Mouse (Mus musculus) midbrain, postnatal 0 days (tissue): ENCODE results near the gene Thtpa. TPM values are rescaled to one million over a fixed set of nuclear protein-coding genes. Genes with fewer than 3 reads are reported as not detected.
A peak's percentile ranks its signal among the peaks of the same experiment; 100 is the strongest.

Experiments used
- ATAC-seq: fragments of 200-750 bp; cut with Nextera tagmentation; 2 replicates; pipeline ENCODE4 v1.8.0; 2017; ENCODE audit warnings: moderate number of reproducible peaks, mild to moderate bottlenecking, moderate TSS enrichment, moderate library complexity; ENCODE audit not compliant: low FRiP score
- DNase-seq: peaks from one replicate; pipeline ENCODE4 v3.0.0-alpha.2; 2015; ENCODE audit warnings: low spot score
- H3K27ac ChIP-seq: fragments of 300-500 bp; sonication (generic); 2 replicates; pipeline ENCODE4 v1.5.1; 2014; ENCODE audit warnings: low read depth, mild to moderate bottlenecking, low read length, mixed read lengths
- H3K27me3 ChIP-seq: fragments of 300-500 bp; sonication (generic); 2 replicates; pipeline ENCODE4 v1.6.1; 2014; ENCODE audit warnings: low read length, control low read depth, mixed read lengths; ENCODE audit not compliant: insufficient read depth
- H3K36me3 ChIP-seq: fragments of 300-500 bp; sonication (generic); 2 replicates; pipeline ENCODE4 v1.6.1; 2014; ENCODE audit warnings: low read length, control low read depth, mixed read lengths; ENCODE audit not compliant: insufficient read depth
- H3K4me1 ChIP-seq: fragments of 300-500 bp; sonication (generic); 2 replicates; pipeline ENCODE4 v1.6.1; 2014; ENCODE audit warnings: mild to moderate bottlenecking, control low read depth, antibody characterized with exemption, low read length, mixed read lengths; ENCODE audit not compliant: insufficient read depth
- H3K4me2 ChIP-seq: fragments of 300-500 bp; sonication (generic); 2 replicates; pipeline ENCODE4 v1.6.1; 2014; ENCODE audit warnings: low read depth, mild to moderate bottlenecking, low read length, mixed read lengths; ENCODE audit not compliant: poor library complexity, severe bottlenecking
- H3K4me3 ChIP-seq: fragments of 300-500 bp; sonication (generic); 2 replicates; pipeline ENCODE4 v1.5.1; 2014; ENCODE audit warnings: low read depth, mild to moderate bottlenecking, low read length, moderate library complexity
- H3K9ac ChIP-seq: fragments of 300-500 bp; sonication (generic); replicated peaks from 2 replicates; pipeline ENCODE4 v1.6.1; 2014; ENCODE audit warnings: mild to moderate bottlenecking, low read length, moderate library complexity, mixed read lengths; ENCODE audit not compliant: poor library complexity, severe bottlenecking
- H3K9me3 ChIP-seq: fragments of 300-500 bp; sonication (generic); 2 replicates; pipeline ENCODE4 v1.6.1; 2016; ENCODE audit warnings: low read length, control low read depth
- CTCF ChIP-seq: IDR thresholded peaks from 2 replicates; pipeline ENCODE4 v1.5.1; 2016; ENCODE audit warnings: antibody characterized with exemption, mild to moderate bottlenecking
- WGBS: fragments of 180-500 bp; shearing (Covaris S2); extraction: QIAGEN DNeasy Blood & Tissue Kit; methylation state at CpG from one replicate; pipeline ENCODE4 v1.1.7; 2014; 5-methylcytosine and 5-hydroxymethylcytosine counted together
- polyA plus RNA-seq: library from polyadenylated mRNA; unstranded; fragments of >200 nt; fragmentation: Nextera tagmentation; extraction: Ambion mirVana; gene quantifications from 2 replicates; pipeline ENCODE4 v1.2.1, GENCODE M21; 2015
- total RNA-seq: library from RNA; depleted of rRNA; stranded (reverse); fragments of >200 nt; gene quantifications from 2 replicates; pipeline ENCODE4 v1.2.3, GENCODE M21; 2014

Thtpa gene
- total and polyA plus RNA-seq, 2 experiments from 2014 or later: 32.5 to 42.1 TPM

- 95% methylated on average over 12 of the region's 12 CpGs for WGBS
- peaks cover 40% of the 10 kb centered on the region for H3K36me3 ChIP-seq
- no peak overlapping the region for H3K9ac ChIP-seq
- ATAC-seq (no peak), DNase-seq (no peak)
- H3K27ac ChIP-seq: no peak overlapping the region
- H3K4me1 ChIP-seq: peaks cover 11% of the 10 kb centered on the region; the same call in 1 of the 2 replicates
- H3K9me3 ChIP-seq: no peaks in the 10 kb centered on the region
- no peaks in the 10 kb centered on the region for H3K27me3 ChIP-seq
- H3K4me3 ChIP-seq: no peak overlapping the region
- H3K4me2 ChIP-seq: no peak overlapping the region
- no peak for TF ChIP-seq CTCF
Measured at GRCm38 (mm10) chr14:55074416-55074815, 20.2 kb upstream of the Thtpa start.

DNA sequence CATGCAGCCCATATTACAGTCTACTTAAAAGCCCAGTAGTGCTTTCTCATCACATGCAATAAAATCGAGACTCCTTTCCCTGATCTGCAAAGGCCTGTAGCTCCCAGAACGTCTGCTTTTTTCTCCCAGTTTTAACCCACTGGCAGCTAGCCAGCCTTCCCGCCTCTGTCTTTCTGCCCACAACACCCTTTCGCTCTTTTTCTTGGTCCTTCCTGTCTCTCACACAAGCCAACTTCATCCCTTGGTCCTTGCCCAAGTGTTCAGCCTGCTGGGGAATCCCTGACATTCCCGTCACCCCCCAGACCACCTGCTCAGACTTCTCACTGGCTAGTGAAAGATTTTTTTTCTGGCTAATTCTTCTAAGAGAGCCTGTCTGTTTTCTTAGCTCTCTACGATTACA is 18.4 kb upstream of the Thtpa start:
- no peak overlapping the region for H3K9ac ChIP-seq
- no peak overlapping the region for H3K4me2 ChIP-seq
- peaks cover 14% of the 10 kb centered on the region; the same call in 1 of the 2 replicates for H3K4me1 ChIP-seq
- H3K27ac ChIP-seq: peak overlapping the region; percentile 33; the same call in 1 of the 2 replicates
- TF ChIP-seq CTCF: no peak
- H3K27me3 ChIP-seq: no peaks in the 10 kb centered on the region
- H3K36me3 ChIP-seq: peaks cover 28% of the 10 kb centered on the region
- DNase-seq (peak; percentile 46), ATAC-seq (no peak)
- H3K9me3 ChIP-seq: no peaks in the 10 kb centered on the region
- no peak overlapping the region for H3K4me3 ChIP-seq
- WGBS: 31% methylated on average over 6 of the region's 6 CpGs

DNA sequence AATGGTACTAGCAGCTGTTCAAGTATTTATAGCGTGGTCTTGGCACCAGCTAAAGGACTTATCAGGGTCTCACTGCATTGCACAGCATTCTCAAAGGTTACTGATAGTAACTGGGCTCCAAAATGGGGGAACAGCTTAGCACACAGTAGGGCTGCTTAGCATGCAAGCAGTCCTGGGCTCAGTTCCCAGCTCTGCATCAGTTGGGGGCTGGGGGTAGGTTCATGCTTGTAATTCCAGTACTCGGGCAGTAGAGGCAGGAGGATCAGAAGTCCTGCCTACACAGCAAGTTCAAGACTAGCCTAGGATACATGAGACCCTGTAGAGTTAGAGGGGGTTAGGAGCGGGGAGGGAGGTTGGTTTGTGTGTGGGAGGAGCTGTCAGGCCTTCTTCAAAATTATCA is 17.6 kb upstream of the Thtpa start:
- peaks cover 14% of the 10 kb centered on the region; the same call in 1 of the 2 replicates for H3K4me1 ChIP-seq
- 65% methylated on average over 3 of the region's 3 CpGs for WGBS
- H3K27ac ChIP-seq: peak overlapping the region; percentile 75; the same call in 1 of the 2 replicates

DNA sequence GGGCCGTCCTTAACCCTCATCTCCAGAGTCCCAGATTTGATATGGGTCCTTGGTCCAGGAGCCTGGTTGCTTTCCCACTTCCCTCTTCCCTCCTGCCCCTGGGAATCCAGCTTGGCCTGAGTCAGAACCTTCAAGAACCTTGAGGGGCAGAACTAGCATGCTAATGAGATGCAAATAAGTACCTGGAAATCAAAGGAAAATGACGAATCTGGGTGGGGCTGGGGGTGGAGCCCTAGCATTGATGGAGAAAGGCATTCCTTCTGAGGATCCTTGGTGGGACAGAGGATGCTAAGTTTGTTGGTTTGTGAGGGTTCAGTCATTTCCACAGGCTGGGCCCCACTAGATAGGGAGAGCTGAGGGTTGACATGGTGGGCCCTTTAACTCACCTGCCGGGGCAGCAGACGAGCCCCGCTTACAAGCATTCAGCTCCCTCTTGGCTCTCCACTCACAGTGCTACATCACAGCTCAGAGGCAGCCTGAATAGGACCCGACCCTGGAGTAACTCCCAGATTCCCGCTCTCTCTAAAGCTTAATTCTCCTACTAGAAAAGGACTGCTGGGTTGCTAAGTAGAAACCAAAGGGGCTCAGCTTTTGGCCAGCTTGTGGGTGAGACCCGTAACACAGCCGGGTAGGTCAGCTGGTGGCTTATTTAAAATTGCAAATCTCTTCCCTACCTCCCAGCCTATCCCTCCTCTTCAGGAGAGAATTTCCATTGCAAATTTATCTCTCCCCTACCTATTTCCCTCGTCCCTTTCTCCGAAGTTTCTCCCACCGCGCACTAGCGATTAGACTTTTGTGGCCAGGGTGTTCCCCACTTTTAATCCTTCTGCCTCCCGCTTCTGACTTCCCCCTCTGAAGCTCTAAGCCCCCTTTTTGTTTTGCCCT is 16.9 kb upstream of the Thtpa start:
- Histone ChIP-seq H3K4me3 (no peak overlapping the region), H3K27me3 (no peaks in the 10 kb centered on the region), H3K9ac (peak overlapping the region; percentile 29; the same call in 1 of the 2 replicates), H3K4me2 (no peak overlapping the region), H3K9me3 (no peaks in the 10 kb centered on the region), H3K36me3 (peaks cover 19% of the 10 kb centered on the region), H3K4me1 (peaks cover 14% of the 10 kb centered on the region; the same call in 1 of the 2 replicates), H3K27ac (peak overlapping the region; percentile 75)
- DNase-seq: peak; percentile 73
- TF ChIP-seq CTCF: no peak
- WGBS: 13% methylated on average over 15 of the region's 15 CpGs
- ATAC-seq: peak; percentile 22; the same call in 1 of the 2 replicates

More for the DNA sequence above, 17.6 kb upstream of the Thtpa start:
- DNase-seq: no peak
- H3K9me3 ChIP-seq: no peaks in the 10 kb centered on the region
- no peak for ATAC-seq
- TF ChIP-seq CTCF: 0 out of 2 replicates have a peak, but pooled peaks have one; percentile 12
- H3K27me3 ChIP-seq: no peaks in the 10 kb centered on the region
- no peak overlapping the region for H3K9ac ChIP-seq
- H3K36me3 ChIP-seq: peaks cover 26% of the 10 kb centered on the region
- H3K4me2 ChIP-seq: no peak overlapping the region
- no peak overlapping the region for H3K4me3 ChIP-seq

- WGBS: 3% methylated on average over 23 of the region's 23 CpGs
- H3K4me1 ChIP-seq: peaks cover 14% of the 10 kb centered on the region; the same call in 1 of the 2 replicates
- H3K9me3 ChIP-seq: no peaks in the 10 kb centered on the region
- H3K27me3 ChIP-seq: no peaks in the 10 kb centered on the region
- peak overlapping the region; percentile 22 for H3K4me2 ChIP-seq
- H3K27ac ChIP-seq: peak overlapping the region; percentile 75
- TF ChIP-seq CTCF: no peak
- DNase-seq: peak; percentile 67
- ATAC-seq: peak; percentile 52; the same call in 1 of the 2 replicates
- H3K9ac ChIP-seq: peak overlapping the region; percentile 29; the same call in 1 of the 2 replicates
- H3K36me3 ChIP-seq: peaks cover 11% of the 10 kb centered on the region
- H3K4me3 ChIP-seq: no peak overlapping the region
Measured at GRCm38 (mm10) chr14:55078366-55078989, 16.1 kb upstream of the Thtpa start.
